Mouse (Mus musculus) embryonic facial prominence, embryonic 12.5 days (tissue): ENCODE measurements at regions not wholly inside any gene's neighbourhood (a gene's known extent, or its start where the extent isn't known, plus 50 kb on each side); places are given as distances from the start of the nearest gene placed in this dataset.

Experiments used
- ATAC-seq: fragments of 200-750 bp; cut with Nextera tagmentation; 2 replicates; pipeline ENCODE4 v1.8.0; 2017; ENCODE audit not compliant: insufficient number of reproducible peaks, insufficient read depth, low FRiP score, low TSS enrichment
- H3K27ac ChIP-seq: fragments of 300-500 bp; sonication (generic); 2 replicates; pipeline ENCODE4 v1.5.1; 2016; ENCODE audit warnings: mild to moderate bottlenecking
- H3K27me3 ChIP-seq: fragments of 300-500 bp; sonication (generic); 2 replicates; pipeline ENCODE4 v1.6.1; 2016; ENCODE audit warnings: mild to moderate bottlenecking, moderate library complexity
- H3K36me3 ChIP-seq: fragments of 300-500 bp; sonication (generic); 2 replicates; pipeline ENCODE4 v1.6.1; 2016; ENCODE audit warnings: mild to moderate bottlenecking
- H3K4me1 ChIP-seq: fragments of 300-500 bp; sonication (generic); 2 replicates; pipeline ENCODE4 v1.6.1; 2016
- H3K4me2 ChIP-seq: fragments of 300-500 bp; sonication (generic); replicated peaks from 2 replicates; pipeline ENCODE4 v1.6.1; 2016; ENCODE audit warnings: mild to moderate bottlenecking, moderate library complexity
- H3K4me3 ChIP-seq: fragments of 300-500 bp; sonication (generic); 2 replicates; pipeline ENCODE4 v1.5.1; 2016; ENCODE audit warnings: mild to moderate bottlenecking
- H3K9ac ChIP-seq: fragments of 300-500 bp; sonication (generic); 2 replicates; pipeline ENCODE4 v1.6.1; 2016; ENCODE audit warnings: mild to moderate bottlenecking, moderate library complexity
- H3K9me3 ChIP-seq: fragments of 300-500 bp; sonication (generic); 2 replicates; pipeline ENCODE4 v1.6.1; 2016; ENCODE audit warnings: mild to moderate bottlenecking, moderate library complexity
- WGBS: fragments of 180-500 bp; shearing (Covaris S2); methylation state at CpG from one replicate; pipeline ENCODE4 v1.1.7; 2016; 5-methylcytosine and 5-hydroxymethylcytosine counted together

DNA sequence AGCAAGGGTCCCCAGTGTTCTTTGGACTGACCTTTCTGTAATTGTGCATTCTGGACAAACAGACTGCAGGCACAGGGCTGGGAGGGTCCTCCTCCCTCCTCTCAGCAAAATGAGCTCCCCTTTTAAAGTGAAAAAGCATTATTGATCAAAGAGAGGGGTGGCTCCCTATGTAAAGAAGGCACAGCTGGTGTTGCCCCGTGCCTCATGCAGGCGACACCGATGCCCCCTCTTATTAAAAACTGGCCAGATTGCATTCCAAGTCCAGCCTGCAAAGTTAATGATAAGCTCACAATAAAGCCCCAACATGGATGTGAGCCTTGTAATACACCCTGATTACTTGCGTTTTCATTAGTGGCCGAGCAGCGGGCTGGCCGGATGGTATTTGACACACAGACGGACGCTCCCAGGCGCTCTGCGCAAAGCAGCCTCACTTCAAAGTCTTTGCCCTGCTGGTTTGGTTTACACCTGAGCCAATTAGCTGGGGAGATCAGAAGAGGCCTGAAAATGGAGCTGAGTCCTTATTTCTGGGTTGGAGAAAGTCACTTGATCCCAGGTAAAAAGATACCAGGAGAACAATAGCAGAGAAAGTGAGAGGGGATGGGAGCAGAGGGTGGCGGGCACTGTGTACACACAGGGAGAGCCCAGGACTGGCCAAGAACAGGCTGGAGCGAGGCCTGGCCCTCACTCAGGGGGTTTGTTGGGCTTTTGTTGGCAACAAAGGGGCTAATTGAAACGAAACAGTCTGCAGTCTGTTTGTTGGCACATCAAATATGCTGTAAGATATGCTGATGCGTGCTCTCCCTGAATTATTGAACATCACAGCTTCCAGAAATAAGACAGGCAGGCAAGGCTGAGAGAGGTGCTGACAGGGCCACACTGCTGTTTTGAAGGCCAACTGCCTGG, 301.4 kb upstream of the Irx4 start:
- no peak overlapping the region; the same call in 1 of the 2 replicates for H3K4me2 ChIP-seq
- no peak overlapping the region for H3K9ac ChIP-seq
- H3K27me3 ChIP-seq, result no peaks in the 10 kb centered on the region
- no peak for ATAC-seq
- H3K36me3 ChIP-seq, result no peaks in the 10 kb centered on the region
- no peak overlapping the region for H3K27ac ChIP-seq
- H3K4me3 ChIP-seq, result no peak overlapping the region
- H3K4me1 ChIP-seq, result no peaks in the 10 kb centered on the region
- 40% methylated on average over 15 of the region's 15 CpGs for WGBS
- H3K9me3 ChIP-seq, result no peaks in the 10 kb centered on the region

DNA sequence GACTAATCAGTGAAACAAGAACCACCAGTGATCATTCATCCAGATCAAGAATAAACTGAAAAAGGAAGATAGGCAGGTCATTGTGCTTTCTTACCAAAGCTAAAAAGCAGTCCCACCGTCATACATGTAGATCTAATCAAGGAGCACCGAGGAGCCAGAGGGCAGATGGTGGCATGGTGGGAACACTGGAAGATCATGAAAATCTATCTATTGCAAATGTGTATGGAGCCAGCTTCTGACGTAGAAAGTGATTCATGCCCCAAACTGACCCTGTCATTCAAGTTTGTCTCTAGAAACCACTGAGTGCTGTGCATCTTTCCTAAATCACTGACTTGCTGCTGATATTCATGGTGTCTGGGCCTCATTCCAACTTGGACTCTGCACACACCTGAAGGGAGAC, 299.0 kb upstream of the Irx4 start:
- WGBS, result 84% methylated on average over 3 of the region's 3 CpGs
- H3K9ac ChIP-seq, result no peak overlapping the region
- no peak for ATAC-seq
- no peaks in the 10 kb centered on the region for H3K4me1 ChIP-seq
- H3K36me3 ChIP-seq, result no peaks in the 10 kb centered on the region
- H3K4me2 ChIP-seq, result no peak overlapping the region
- no peak overlapping the region for H3K27ac ChIP-seq
- no peaks in the 10 kb centered on the region for H3K27me3 ChIP-seq
- no peaks in the 10 kb centered on the region for H3K9me3 ChIP-seq
- H3K4me3 ChIP-seq, result no peak overlapping the region

DNA sequence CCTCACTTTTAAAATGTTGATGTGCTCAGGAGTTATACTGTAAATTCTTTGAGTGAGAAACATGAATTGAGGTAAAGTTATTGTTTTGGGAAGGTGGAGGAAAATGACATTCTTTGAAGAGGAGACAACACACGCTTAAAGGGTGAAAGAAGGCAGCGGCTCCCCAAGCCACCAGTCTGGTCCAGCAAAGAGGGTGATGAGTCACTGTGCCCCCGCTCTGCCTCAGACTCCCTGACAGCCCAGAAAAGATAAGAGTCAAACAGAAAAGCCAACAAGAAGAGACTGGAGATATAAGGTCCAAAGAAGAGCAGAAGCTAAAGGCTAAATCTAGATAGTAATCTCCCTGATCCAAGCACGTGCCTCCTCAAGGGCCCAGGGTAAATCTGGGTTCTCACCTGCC, 288.1 kb upstream of the Irx4 start:
- no peak for ATAC-seq
- Histone ChIP-seq H3K4me3 (no peak overlapping the region), H3K27me3 (no peaks in the 10 kb centered on the region), H3K36me3 (no peaks in the 10 kb centered on the region), H3K9ac (no peak overlapping the region), H3K4me1 (no peaks in the 10 kb centered on the region), H3K4me2 (no peak overlapping the region), H3K27ac (no peak overlapping the region), H3K9me3 (no peaks in the 10 kb centered on the region)
- WGBS, result 88% methylated on average over 4 of the region's 4 CpGs

DNA sequence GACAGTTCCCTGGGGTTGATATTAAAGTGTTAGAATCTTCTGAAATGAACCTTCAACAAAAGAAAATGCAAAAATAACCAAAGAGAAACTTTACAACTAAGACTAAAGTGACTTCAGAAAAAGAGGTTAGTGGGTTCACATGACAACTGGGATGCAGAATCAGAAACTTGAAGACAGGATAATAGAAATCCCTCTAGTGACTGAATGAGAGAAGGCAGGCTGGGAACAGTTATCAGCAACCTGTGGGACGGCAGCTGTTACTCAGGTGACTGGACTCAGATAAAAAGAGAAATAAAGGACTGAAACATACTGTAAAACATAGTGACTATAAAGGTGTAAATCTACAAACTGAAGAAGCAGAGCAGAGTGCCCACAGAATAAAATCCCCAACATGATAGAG, 287.4 kb upstream of the Irx4 start:
- ATAC-seq, result no peak
- Histone ChIP-seq H3K9me3 (no peaks in the 10 kb centered on the region), H3K27ac (no peak overlapping the region), H3K27me3 (no peaks in the 10 kb centered on the region), H3K4me3 (no peak overlapping the region), H3K36me3 (no peaks in the 10 kb centered on the region), H3K4me1 (no peaks in the 10 kb centered on the region), H3K4me2 (no peak overlapping the region), H3K9ac (no peak overlapping the region)
- 34% methylated on average over 1 of the region's 1 CpGs for WGBS

DNA sequence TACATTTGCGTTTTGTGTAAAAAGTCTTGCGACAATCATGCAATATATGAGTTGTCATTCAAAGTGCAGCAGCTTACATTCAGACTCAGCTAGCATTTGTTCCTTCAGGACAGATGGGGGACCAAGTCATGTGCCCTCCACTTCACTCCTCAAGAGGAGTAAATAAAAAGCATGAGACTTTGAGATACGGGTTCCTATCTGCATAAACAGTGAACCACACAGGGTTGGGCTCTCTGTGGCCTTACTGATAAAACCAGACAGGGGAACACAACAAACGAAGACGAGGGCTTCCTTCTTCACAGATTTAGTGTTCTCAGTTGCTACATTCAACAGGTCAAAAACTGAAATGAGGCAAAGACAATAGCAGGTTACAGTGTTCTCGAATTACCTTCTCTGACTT, 283.1 kb upstream of the Irx4 start:
- Histone ChIP-seq H3K27me3 (no peaks in the 10 kb centered on the region), H3K9me3 (no peaks in the 10 kb centered on the region), H3K4me3 (no peak overlapping the region), H3K27ac (no peak overlapping the region), H3K9ac (no peak overlapping the region), H3K36me3 (no peaks in the 10 kb centered on the region), H3K4me1 (no peaks in the 10 kb centered on the region), H3K4me2 (no peak overlapping the region)
- ATAC-seq, result no peak
- WGBS, result 86% methylated on average over 6 of the region's 6 CpGs

DNA sequence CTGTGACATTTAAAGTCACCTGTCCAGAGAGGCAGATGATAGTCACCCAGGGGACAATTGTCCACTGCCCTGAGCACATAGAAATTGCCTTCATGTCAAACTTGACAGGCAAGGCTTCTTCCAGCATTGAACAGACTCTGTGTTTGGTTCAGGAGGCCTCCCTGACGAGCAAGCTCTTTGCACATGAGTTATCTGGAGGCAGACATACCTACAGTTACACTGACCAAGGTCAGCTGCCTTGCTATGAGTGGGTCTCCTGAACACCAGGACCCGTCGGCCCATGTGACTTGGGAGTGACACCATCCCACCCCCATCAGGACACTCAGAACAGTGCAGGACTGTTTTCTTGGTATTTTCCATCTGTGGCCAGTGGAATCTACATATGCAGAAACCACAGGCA, 282.3 kb upstream of the Irx4 start:
- no peaks in the 10 kb centered on the region for H3K27me3 ChIP-seq
- H3K27ac ChIP-seq, result no peak overlapping the region
- WGBS, result 73% methylated on average over 3 of the region's 3 CpGs
- H3K4me3 ChIP-seq, result no peak overlapping the region
- no peaks in the 10 kb centered on the region for H3K4me1 ChIP-seq
- no peak overlapping the region for H3K4me2 ChIP-seq
- H3K9ac ChIP-seq, result no peak overlapping the region
- no peaks in the 10 kb centered on the region for H3K36me3 ChIP-seq
- no peaks in the 10 kb centered on the region for H3K9me3 ChIP-seq
- no peak for ATAC-seq

DNA sequence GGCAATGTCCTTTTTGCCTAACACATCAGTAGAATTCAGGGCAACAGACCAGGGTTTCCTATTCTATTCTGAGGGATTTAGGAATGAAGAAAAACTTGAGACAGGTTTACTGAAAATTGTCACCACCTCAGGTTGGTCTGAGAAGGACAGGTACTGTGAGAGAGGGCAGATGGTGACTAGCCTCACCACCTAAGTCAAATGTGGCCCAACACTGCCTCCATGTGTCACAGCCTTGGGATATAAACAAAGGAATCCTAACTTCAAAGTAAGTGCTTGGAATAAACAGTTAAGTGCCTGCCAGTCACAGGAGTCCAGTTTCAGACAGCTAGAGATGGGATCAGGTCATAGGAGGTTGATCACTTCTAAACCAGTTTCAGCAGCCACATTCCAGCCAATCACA, 281.3 kb upstream of the Irx4 start:
- Histone ChIP-seq H3K27me3 (no peaks in the 10 kb centered on the region), H3K4me2 (no peak overlapping the region), H3K4me3 (no peak overlapping the region), H3K4me1 (no peaks in the 10 kb centered on the region), H3K36me3 (no peaks in the 10 kb centered on the region), H3K9me3 (no peaks in the 10 kb centered on the region), H3K9ac (no peak overlapping the region), H3K27ac (no peak overlapping the region)
- no peak for ATAC-seq

DNA sequence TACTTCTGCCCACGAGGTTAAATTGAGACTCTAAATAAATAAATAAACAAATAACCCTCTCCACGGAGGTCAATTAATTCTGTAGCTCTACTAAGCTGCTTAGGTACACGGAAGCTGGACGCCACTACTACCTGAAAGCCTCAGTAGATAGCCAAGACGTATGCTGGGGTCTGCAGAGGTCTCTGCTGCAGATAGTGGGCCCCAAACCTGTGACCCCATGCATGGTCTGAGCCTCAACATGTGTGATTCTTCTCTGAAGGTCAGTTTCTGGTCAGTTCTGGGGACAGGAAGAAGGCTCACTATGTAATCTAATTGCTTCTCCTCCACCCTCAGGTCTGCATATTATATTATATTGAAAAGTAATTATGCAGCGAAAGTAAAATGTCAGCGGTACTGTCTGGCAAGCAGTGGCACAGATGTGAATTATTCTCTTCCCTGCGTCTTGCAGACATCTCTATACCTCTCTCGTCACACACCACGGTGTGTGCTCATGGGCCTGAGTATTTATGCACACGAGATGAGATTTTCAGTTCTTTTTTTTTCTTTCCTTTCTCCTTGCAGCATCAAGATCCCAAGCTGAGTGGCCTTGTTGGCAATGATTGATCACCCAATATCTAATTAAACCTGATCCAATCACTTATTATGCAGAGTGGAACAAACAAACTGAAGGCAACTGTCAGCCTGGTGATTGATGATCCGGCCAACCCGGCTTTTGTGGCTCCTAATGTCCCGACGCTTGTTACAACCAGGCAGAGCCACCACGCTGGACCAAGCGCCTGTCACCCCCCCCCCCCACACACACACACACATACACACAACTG, 267.5 kb upstream of the Irx4 start:
- ATAC-seq, result no peak
- H3K9ac ChIP-seq, result no peak overlapping the region
- WGBS, result 72% methylated on average over 17 of the region's 17 CpGs
- H3K27me3 ChIP-seq, result no peaks in the 10 kb centered on the region
- H3K36me3 ChIP-seq, result no peaks in the 10 kb centered on the region
- H3K9me3 ChIP-seq, result no peaks in the 10 kb centered on the region
- no peak overlapping the region for H3K4me3 ChIP-seq
- H3K4me1 ChIP-seq, result no peaks in the 10 kb centered on the region
- H3K4me2 ChIP-seq, result no peak overlapping the region
- no peak overlapping the region for H3K27ac ChIP-seq

DNA sequence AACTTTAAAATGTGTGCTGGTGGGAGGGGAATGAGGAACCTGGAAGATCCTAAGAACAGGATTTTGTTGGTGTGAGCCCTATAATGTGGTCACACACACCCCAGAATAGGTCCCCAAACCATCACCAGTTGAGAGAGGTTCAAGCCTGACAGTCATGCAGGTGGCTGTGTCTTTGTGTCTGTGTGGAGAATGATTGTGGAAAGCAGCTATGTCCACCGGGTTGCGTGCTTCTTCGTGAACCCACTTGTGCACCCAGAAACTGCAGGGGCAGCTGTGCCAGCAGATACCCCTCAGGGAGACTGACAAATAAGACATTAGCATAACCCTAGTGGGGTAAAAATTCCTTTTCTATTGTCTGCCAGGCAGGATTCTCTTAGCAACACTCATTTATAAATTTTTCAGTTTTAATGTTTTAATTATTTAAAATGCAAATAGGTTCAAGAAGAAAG, 266.8 kb upstream of the Irx4 start:
- H3K9me3 ChIP-seq, result no peaks in the 10 kb centered on the region
- no peaks in the 10 kb centered on the region for H3K36me3 ChIP-seq
- 86% methylated on average over 3 of the region's 3 CpGs for WGBS
- H3K4me1 ChIP-seq, result no peaks in the 10 kb centered on the region
- no peak overlapping the region for H3K9ac ChIP-seq
- no peak overlapping the region for H3K4me2 ChIP-seq
- no peaks in the 10 kb centered on the region for H3K27me3 ChIP-seq
- no peak overlapping the region for H3K27ac ChIP-seq
- ATAC-seq, result no peak
- H3K4me3 ChIP-seq, result no peak overlapping the region

DNA sequence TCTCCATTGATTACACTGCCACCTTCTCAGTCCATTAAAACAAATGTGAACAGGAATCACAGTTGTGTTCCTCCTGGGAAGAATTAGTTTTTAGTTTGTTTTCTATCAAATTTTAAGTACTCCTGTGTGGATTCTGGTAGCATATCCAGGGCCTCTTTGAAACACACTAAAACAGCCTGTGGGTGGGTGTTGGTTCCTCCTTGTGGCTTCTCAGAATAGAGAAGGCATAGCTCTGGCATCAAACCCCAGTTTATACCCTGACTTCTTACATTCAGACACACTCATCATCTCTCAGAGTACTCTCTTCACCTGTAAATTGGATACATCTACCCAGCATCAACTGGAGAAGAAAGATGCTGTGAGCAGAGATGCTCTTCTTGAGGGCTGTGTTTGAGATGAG, 265.7 kb upstream of the Irx4 start:
- H3K36me3 ChIP-seq, result no peaks in the 10 kb centered on the region

DNA sequence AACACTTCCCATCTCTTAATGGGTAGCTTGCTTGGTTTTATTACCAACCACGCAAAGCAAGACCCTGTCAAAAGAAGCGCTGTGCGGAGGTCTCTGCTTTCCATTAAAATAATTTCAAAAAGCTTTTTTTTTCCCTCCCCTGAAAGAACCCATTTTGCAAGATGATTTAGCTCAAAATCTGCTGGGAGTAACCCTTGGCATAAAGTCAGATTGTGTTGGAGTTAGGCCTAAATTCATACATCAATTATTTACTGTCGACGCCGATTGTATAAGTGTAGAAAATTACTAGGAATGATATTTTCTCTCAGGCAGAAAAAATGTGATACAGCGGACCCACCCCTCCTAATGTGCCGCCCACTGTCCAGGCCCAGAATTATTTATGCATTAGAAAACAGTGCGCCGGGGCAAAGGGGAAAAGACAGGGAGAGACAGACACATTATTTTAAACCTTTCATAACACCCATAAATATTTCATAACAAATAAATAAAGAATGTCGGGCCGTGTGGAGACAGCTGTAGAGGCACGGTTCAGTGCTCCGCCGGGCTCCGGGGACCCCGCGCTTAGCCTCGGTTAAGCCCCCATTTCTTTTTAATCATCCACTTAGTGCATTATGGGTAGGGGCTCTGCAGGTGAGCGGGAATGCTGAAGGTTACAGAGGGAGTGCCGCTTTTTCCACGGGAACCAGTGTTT, 251.3 kb upstream of the Irx4 start:
- H3K4me1 ChIP-seq, result no peaks in the 10 kb centered on the region
- H3K9me3 ChIP-seq, result no peaks in the 10 kb centered on the region
- no peaks in the 10 kb centered on the region for H3K27me3 ChIP-seq
- 58% methylated on average over 22 of the region's 22 CpGs for WGBS
- H3K9ac ChIP-seq, result no peak overlapping the region
- H3K4me3 ChIP-seq, result no peak overlapping the region
- no peaks in the 10 kb centered on the region for H3K36me3 ChIP-seq
- H3K27ac ChIP-seq, result no peak overlapping the region
- ATAC-seq, result no peak
- H3K4me2 ChIP-seq, result no peak overlapping the region

More for the DNA sequence above, 265.7 kb upstream of the Irx4 start:
- no peak overlapping the region for H3K4me3 ChIP-seq
- no peaks in the 10 kb centered on the region for H3K4me1 ChIP-seq
- H3K9ac ChIP-seq, result no peak overlapping the region
- no peaks in the 10 kb centered on the region for H3K27me3 ChIP-seq
- no peak overlapping the region for H3K4me2 ChIP-seq
- H3K27ac ChIP-seq, result no peak overlapping the region
- ATAC-seq, result no peak
- no peaks in the 10 kb centered on the region for H3K9me3 ChIP-seq
